Mouse (Mus musculus): ENCODE data around the gene Lgals3.

GRCm38 (mm10) chr14:47366881-47367321, 650 bp upstream of the Lgals3 start:
- TF ChIP-seq CTCF (IDR thresholded peaks at IDR 0.05; ENCODE audit: borderline replicate concordance, insufficient read depth, low read length) (no peak), POLR2A (IDR thresholded peaks at IDR 0.05; ENCODE audit: low read depth, low read length) (no peak)

All from embryonic fibroblast, embryonic 13.5 days (primary cell).